Mouse (Mus musculus) liver, adult (tissue): ENCODE measurements at regions not wholly inside any gene's neighbourhood (a gene's known extent, or its start where the extent isn't known, plus 50 kb on each side); places are given as distances from the start of the nearest gene placed in this dataset.

Experiments used
- GATA4 ChIP-seq: IDR thresholded peaks from 2 replicates; pipeline ENCODE4 v1.6.1; 2014; ENCODE audit warnings: mild to moderate bottlenecking, low read length; ENCODE audit not compliant: insufficient replicate concordance

DNA sequence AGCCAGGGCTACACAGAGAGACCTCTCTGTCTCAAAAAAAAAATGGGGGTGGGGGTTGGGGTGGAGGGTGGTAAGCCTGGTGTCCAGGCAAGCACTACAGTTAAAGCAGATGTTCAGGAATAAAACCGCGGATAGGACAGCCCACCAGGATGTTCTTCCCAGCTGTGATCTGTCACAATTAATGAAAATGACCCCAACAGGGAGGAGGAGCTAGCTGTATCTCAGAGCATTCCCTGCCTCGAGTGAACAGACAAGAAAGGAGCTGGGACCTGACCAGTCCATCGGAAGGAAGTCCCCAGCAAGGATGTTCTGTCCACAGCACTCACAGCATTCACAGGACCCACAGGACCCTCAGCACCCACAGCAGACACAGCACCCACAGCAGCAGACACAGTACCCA, 80.4 kb downstream of the Utp6 start:
- no peak for TF ChIP-seq GATA4

DNA sequence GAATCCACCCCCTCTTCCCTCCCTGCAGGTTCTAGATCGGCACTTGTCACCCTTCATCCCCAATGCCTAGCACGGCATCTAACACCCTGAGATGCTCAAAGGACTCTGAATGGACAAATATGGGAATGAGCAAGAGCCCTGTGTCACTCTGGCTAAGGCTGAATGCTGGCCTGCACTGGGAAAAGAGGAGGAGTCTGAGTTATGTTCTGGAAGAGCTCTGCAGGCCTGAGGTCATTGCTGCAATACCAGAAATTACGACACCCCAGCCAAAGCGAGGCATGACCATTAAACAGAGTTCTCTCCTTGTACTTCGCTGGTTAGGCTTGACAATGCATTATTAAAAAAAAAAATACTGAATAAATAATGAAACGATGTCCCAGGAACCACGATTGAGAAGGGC, 84.1 kb downstream of the Utp6 start:
- no peak for TF ChIP-seq GATA4

DNA sequence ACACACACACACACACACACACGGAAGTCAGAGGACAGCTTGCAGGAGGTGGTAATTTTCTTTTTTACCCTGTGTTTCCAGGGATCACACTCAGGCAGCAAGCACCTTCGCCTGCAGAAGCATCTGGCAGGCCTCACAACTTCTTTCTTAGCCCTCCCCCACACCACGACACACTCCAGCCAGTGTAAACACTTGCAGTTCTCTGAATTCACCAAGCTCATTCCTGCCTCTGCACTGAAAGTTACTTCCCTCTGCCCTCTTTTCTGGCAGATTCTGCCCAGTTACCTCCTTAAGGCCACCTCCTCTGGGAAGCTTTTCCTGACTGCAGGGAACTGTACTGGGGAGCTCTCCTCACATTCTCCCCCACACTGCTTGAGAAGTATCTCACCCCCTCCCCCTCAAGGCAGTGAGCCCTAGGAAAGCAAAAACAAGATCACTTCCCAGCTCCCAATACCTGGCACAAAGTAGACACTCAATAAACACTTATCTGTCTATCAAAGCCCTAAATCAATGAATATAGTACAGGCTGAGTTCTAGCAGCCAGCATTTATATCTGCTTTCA, 84.9 kb downstream of the Utp6 start:
- no peak for TF ChIP-seq GATA4

DNA sequence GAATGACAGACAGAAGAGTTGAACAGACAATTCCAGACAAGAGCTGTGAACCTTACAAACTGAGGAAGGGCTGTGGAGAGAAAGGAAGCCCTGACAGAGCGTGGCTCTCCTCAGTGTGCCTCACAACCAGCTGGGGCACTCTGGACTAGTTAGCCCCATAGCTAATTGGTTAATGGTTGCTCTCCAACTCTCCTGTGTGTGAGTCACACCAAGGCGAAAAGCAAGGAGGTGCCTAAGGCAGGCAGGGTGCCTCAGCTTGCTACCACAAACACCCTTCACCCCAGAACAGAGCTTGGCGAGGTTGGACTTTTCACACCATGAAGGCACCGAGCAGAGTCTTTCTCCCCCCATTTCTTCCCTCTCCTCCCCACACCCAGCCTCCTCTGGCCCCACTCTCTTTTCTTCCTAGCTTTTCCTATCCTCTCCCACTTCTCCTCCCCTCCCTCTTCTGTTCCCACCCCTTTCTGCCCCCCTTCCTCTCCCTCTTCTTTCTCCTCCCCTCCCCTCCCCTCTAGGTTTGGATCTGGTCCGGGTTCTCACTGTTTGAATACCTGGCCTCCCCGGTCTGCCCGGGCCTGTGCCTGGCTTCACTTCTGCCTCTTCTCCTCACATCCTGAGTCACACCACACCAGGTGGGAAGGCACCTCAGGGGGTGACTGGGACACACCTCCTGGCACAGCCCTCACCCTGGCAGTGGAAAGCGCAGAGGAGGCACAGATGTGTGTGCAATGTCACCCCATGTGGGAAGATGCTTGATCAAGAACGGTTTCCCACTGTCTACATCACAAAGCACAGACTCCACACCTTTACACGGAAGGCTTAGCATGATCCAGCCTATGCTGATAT, 90.2 kb downstream of the Utp6 start:
- TF ChIP-seq GATA4 = no peak

DNA sequence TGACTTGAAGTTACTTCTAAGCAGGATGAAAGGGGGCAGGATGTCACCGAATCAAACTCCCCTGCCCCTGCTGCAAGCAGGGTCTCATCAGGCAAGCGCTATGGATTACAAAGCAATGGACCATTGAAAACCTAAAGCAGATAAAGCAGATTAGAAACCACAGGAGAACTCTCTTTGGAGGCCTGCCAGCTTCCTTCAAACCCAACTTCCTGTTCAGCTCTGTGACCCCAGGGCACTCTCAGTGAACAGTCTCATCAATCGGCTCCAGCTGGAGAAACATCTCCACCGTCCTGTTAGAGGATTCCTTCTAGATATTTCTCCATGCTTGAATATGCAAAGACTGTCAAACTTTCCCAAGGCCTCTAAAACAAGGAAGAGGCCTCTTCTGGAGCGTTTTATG, 92.0 kb downstream of the Utp6 start:
- no peak for TF ChIP-seq GATA4

DNA sequence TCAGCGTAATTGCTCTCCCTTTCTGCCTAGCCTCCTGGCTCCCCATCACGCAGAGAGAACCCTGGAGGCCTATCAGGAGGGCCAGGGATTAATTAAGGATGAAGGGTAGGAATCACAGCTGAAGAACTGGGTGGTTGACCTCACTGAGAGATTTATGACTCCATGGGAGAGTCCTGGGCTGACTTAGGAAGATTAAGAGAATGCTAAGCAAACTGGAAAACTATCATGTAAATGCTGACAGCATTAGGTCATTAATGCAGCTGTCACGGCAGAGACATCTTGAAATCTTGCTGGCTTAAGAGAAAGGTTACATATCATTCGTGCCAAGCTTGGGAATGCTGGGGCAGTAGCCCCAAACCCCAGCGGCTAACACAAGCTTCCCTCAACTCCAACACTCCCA, 93.2 kb downstream of the Utp6 start:
- no peak for TF ChIP-seq GATA4

DNA sequence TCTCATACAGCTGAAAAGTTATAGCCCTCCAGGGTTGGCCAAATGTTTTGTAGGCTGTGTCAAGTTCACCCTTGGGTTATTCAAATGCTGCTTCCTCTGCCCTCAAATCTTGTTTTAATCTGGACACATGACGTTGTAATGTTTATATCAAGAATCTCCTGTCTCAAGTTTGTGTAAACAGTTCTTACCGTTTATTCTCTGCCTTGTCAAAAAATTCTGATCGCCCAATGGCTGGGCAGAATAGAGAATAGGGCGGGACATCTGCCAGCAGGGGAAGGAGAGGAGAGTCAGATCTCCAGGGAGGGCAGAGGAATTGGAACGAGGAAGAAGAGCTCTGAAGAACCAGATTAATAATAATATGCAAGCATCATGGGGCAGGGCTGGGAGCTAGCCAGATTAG, 97.4 kb downstream of the Utp6 start:
- TF ChIP-seq GATA4 = no peak

DNA sequence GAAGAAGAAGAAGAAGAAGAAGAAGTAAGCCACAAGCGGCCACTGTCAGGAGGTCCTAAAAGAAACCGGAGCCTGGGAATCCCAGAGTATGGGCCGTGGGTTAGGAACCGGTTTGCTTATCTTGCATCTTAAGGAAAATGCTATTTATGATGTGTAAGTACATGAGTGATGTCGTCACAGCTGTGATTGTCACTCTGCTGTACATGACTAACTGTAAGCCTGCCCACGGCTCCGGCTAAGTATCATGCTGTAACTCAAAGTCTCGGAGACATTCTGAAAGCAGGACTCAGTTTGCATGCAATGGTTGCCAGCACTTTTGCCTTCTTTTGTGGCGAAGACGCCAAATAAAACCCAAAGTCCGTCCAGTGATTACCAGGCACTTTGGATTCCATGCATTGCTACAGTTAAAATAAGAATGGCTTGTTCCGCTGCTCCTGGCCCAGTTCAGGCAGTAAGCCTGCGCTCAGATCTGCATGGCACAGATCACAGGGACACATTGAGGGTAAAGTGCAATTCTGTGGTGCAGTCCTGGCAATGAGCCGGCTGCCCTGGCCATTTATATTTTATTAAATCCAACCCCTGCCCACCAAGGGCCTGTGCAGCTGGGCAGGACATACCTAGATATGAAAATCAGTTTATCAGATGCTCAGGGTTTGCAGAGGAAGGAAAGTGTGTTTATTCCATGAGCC, 98.6 kb downstream of the Utp6 start:
- TF ChIP-seq GATA4 = no peak

DNA sequence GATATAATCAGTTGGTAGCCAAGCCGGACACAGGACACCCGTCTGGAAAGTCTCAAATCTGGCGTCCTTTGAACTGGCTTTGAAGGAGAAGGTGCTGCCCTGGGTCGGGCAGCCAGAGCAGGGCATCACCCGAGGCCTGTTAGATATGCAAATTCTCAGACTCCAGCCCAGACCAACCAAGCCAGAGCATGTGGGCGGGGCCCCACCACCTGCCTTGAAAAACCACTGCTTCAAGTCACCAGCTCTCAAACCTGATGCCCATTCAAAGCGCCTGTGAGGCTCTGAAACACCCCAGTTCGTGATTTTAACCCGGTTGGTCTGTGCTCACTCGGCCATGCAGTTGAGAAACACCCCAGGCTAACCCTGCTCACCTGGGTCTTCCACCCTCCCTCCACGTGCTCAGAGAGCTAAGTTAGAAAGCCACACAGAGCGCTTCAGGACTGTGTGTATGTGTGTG, 101.6 kb downstream of the Utp6 start:
- no peak for TF ChIP-seq GATA4

DNA sequence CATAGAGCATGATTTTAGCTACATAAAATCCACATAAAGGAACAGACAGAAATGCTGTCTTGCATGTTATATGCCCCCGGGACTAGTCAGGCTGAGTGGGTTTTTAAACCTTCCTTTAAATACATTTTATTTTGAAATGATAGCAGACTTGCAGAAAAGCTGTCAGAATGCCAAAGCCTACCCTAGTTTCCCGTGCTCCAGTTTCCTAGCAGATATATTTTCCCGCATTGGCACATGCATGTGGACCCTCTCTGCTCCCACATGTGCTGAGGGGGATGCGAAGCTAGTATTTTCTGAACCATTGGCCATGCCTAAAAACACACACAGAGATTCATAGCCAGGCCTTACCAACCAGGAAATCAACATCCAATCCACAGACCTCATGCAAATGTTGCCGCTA, 105.8 kb downstream of the Utp6 start:
- no peak for TF ChIP-seq GATA4

DNA sequence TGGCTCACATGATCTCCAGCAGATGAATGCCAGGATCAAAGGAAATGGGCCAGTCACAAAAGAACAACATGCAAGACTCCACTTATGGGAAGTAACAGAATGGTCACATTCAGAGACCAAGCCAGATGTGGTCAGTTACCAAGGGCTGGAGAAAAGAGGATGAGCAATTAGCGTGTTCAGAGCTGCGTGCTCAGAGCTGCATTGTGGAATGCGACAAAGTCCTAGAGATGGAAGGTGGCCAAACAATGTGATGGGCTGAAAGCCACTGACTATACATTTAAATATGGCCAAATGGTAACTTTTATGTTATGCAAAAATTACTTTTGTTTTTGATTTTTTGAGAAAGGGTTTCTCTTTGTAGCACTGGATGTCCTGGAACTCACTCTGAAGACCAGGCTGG, 112.6 kb downstream of the Utp6 start:
- TF ChIP-seq GATA4 = no peak

DNA sequence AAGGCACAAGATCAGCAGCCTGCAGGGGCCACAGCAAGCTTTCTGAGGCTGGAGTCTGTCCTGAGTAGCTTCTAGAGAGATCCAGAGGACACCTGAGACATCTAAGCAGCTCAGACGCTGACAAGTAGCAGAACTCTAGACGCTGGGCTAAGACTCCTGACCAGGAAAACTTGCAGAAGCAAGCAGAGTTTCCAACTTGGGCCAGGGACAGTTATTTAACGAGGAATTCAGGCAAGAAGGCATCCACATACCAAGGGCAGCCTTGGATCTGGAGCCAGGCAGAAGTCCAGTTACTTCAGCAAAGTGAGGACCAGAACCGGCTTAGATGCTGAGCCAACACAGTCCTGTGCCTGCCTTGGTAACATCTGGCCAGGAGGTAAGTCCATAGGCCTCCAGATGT, 117.8 kb downstream of the Utp6 start:
- no peak for TF ChIP-seq GATA4

DNA sequence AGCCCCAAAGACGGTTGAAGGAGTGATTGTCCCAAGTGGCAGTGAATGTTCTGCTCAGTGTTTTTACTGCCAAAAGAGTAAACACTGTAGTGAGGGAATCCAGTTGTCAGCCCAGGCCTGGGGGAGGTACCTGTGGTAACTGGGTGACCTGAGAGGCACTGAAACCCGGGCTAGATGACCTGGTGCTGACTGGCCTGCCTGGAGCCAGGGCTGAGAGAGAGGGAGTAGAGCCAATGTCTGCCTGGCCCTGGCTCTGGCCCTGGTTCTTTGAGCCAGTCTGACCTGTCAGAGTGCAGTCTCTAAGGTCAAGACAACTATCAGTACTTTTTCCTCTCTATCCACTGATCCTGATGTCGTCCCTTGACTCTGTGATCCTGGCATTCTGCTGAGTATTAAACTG, 119.2 kb downstream of the Utp6 start:
- no peak for TF ChIP-seq GATA4

DNA sequence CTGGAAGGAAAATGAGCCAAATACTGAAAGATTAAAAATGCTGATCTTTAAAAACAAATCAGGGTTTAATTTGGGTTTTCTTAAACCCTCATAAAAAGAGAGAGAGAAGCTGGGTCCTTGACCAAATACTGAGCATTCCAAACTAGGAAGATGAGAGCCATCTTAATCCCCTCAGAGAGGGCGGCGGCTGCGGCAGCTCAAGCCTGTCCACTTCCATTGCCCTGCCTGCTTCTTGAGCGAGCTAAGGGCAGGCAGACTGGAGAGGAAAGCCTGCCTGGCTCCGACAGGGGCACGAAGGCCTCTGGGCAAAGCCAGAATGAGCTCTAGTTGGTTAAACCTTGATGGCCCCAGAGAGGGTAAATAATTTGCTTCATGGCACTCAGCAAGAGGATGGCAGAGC, 122.2 kb downstream of the Utp6 start:
- TF ChIP-seq GATA4 = no peak

DNA sequence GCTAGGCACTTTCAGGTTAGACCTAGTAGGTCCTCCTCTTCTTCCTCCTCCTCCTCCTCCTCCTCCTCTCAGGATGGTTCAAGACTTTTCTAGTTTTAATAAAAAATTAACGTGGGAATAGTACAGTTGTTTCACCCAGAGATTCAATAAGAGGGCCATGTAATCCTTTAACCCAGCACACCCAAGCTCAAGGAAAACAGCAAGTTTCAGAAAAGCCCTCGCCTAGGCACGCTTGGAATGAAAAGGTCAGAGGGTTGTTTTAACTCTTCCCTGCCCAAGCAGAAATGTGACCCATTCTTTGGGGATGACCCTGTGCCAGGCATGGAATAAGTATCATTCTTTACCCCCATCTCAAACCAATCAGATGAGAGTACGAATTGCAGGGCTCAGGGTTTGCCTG, 124.1 kb downstream of the Utp6 start:
- no peak for TF ChIP-seq GATA4

DNA sequence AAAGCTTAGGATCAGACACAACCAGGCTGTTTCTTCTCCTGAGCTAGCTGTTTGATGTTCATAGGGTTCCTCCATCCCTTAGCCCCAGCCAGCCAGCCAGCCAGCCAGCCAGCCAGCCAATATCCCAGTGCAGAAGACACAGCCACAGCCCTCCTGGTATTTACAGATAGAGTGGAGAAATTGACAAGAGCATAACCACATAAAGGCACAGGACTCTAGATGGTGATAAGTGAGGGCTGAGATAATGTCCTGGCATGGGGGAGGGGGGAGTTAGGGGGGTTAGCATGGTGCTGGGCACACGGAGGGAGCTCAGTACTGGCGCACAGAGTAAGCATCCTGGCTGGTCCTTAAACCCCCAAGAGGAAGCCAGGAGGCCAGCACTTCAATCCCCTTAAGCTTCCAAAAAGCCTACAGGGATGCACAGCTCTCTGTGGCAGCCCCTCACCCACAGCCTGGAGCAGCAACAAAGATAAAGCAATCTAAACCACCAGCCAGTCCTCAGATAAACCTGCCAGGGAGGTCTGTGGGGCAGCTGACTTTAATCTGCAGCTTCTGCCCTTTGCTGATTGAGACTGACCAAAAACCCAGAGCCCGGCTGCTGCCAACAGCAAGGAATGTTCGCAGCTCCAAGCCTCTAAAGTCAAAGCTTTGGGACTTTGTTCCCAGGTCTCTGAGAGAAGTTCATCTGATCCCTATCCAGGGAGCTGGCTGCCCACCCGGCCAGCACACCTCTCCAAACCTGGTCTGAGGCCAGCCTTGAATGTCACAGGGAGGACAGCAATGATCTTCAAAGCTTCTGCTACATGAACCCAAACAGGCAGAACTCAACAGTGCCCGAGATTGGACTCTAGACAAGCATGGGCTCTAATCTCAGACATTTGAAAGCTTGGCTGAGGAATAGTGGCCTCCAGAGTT, 124.9 kb downstream of the Utp6 start:
- no peak for TF ChIP-seq GATA4

DNA sequence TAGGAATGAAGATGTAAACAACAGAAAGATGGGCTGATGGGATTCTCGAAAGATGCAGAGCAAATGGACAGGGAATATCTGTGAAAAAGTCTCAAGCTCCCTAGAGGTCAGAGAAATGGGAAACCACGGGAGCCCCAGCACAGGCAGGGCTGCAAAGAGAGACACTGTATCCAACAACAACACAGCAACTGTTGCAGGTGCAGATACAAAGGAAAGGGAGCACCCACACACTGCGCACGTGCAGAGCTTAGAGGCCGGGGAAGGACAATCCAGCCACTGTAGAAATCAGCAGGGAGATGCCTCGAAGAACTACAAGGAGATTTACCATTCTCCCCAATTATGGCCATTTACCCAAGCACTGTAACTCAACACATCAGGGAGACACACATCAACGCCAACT, 126.3 kb downstream of the Utp6 start:
- no peak for TF ChIP-seq GATA4
